Mouse (Mus musculus) ovary, postnatal 14 days (tissue): ENCODE results near the gene Cmtm1.
"Not testable (repeated sequence)": the region's sequence is repeated elsewhere in the genome, so short reads cannot be mapped to it uniquely, and the experiment has no call there.

Experiments
- DNase-seq: peaks from one replicate; pipeline ENCODE4 v3.0.0; 2022; ENCODE audit warnings: low spot score

Cmtm1 gene

GRCm38 (mm10) chr8:104321267-104321666 lies 11.3 kb upstream of the Cmtm1 start, which contains the start of gene Gm11020:
Gene Gm11020 (plus strand): TSS chr8:104321567.
- not testable (repeated sequence) for DNase-seq

GRCm38 (mm10) chr8:104313311-104313710 lies 3.4 kb upstream of the Cmtm1 start:
- DNase-seq: no peak

- DNase-seq: not testable (repeated sequence)
Observed at GRCm38 (mm10) chr8:104312023-104312422, 2.1 kb upstream of the Cmtm1 start.

GRCm38 (mm10) chr8:104308341-104308740 lies 1.6 kb downstream of the Cmtm1 start:
- DNase-seq: not testable (repeated sequence)

GRCm38 (mm10) chr8:104304962-104305361 lies 5.0 kb downstream of the Cmtm1 start:
- DNase-seq: no peak

- DNase-seq: not testable (repeated sequence)
Observed at GRCm38 (mm10) chr8:104302536-104302935, 7.4 kb downstream of the Cmtm1 start.

GRCm38 (mm10) chr8:104301577-104301976 lies 8.4 kb downstream of the Cmtm1 start:
- DNase-seq: not testable (repeated sequence)

GRCm38 (mm10) chr8:104294396-104294795 lies 15.5 kb downstream of the Cmtm1 start:
- DNase-seq: no peak

GRCm38 (mm10) chr8:104293081-104293480 lies 16.9 kb downstream of the Cmtm1 start, which contains the start of gene Cmtm2a:
Gene Cmtm2a (minus strand): TSS chr8:104293181.
- DNase-seq: not testable (repeated sequence)

GRCm38 (mm10) chr8:104268937-104269440 lies 41.0 kb downstream of the Cmtm1 start:
- no peak for DNase-seq

- no peak for DNase-seq
Observed at GRCm38 (mm10) chr8:104268368-104268767, 41.6 kb downstream of the Cmtm1 start.

- not testable (repeated sequence) for DNase-seq
Observed at GRCm38 (mm10) chr8:104264271-104264935, 45.5 kb downstream of the Cmtm1 start.

GRCm38 (mm10) chr8:104261802-104262201 lies 48.1 kb downstream of the Cmtm1 start:
- DNase-seq: not testable (repeated sequence)

GRCm38 (mm10) chr8:104253016-104253415 lies 56.9 kb downstream of the Cmtm1 start:
- no peak for DNase-seq

- no peak for DNase-seq
Observed at GRCm38 (mm10) chr8:104251461-104251860, 58.5 kb downstream of the Cmtm1 start.

GRCm38 (mm10) chr8:104250439-104251367 lies 59.2 kb downstream of the Cmtm1 start, which contains the start of gene Cklf:
Gene Cklf (plus strand): TSS chr8:104250861.
- DNase-seq: peak; percentile 85

- DNase-seq: no peak
Observed at GRCm38 (mm10) chr8:104249442-104249996, 60.4 kb downstream of the Cmtm1 start.

- peak; percentile 53 for DNase-seq
Observed at GRCm38 (mm10) chr8:104248276-104248675, 61.7 kb downstream of the Cmtm1 start, which contains the start of gene Tk2. Gene Tk2 (minus strand): TSS chr8:104248558.

GRCm38 (mm10) chr8:104247908-104248275 lies 62.1 kb downstream of the Cmtm1 start:
- DNase-seq: no peak

- no peak for DNase-seq
Observed at GRCm38 (mm10) chr8:104247054-104247907, 62.7 kb downstream of the Cmtm1 start.

- DNase-seq: no peak
Observed at GRCm38 (mm10) chr8:104246621-104247020, 63.3 kb downstream of the Cmtm1 start.
